Mouse (Mus musculus): ENCODE measurements at regions not wholly inside any gene's neighbourhood (a gene's known extent, or its start where the extent isn't known, plus 50 kb on each side); places are given as distances from the start of the nearest gene placed in this dataset.
"Not testable (repeated sequence)": the region's sequence is repeated elsewhere in the genome, so short reads cannot be mapped to it uniquely, and the experiment has no call there.

GRCm38 (mm10) chr14:120764386-120764785, 146.6 kb upstream of the Ipo5 start:
- no peak overlapping the region for H3K27ac ChIP-seq
- H3K27me3 ChIP-seq, result no peaks in the 10 kb centered on the region
- H3K4me1 ChIP-seq, result no peaks in the 10 kb centered on the region
- H3K36me3 ChIP-seq, result no peaks in the 10 kb centered on the region
- H3K9ac ChIP-seq, result no peak overlapping the region
- no peaks in the 10 kb centered on the region for H3K9me3 ChIP-seq (replicated peaks)
- no peak overlapping the region for H3K4me3 ChIP-seq (replicated peaks)
- ATAC-seq (replicated peaks; ENCODE audit: low FRiP score), result no peak
- WGBS, result 71% methylated on average over 3 of the region's 3 CpGs
- no peak overlapping the region for H3K4me2 ChIP-seq

GRCm38 (mm10) chr14:120766451-120766850, 144.6 kb upstream of the Ipo5 start:
- H3K27me3 ChIP-seq, result no peaks in the 10 kb centered on the region

GRCm38 (mm10) chr14:120770579-120770978, 140.4 kb upstream of the Ipo5 start:
- no peak for ATAC-seq (replicated peaks; ENCODE audit: low FRiP score)
- Histone ChIP-seq H3K27ac (no peak overlapping the region), H3K4me3 (replicated peaks) (no peak overlapping the region), H3K4me2 (no peak overlapping the region), H3K9ac (no peak overlapping the region), H3K4me1 (no peaks in the 10 kb centered on the region), H3K36me3 (no peaks in the 10 kb centered on the region), H3K9me3 (replicated peaks) (no peaks in the 10 kb centered on the region), H3K27me3 (no peaks in the 10 kb centered on the region)
- WGBS, result 52% methylated on average over 3 of the region's 3 CpGs

More at GRCm38 (mm10) chr14:120766451-120766850, 144.6 kb upstream of the Ipo5 start:
- Histone ChIP-seq H3K36me3 (no peaks in the 10 kb centered on the region), H3K4me1 (no peaks in the 10 kb centered on the region), H3K27ac (no peak overlapping the region), H3K9ac (no peak overlapping the region), H3K4me2 (no peak overlapping the region), H3K4me3 (replicated peaks) (no peak overlapping the region), H3K9me3 (replicated peaks) (no peaks in the 10 kb centered on the region)
- no peak for ATAC-seq (replicated peaks; ENCODE audit: low FRiP score)
- WGBS, result 91% methylated on average over 5 of the region's 5 CpGs

GRCm38 (mm10) chr14:120773001-120773400, 138.0 kb upstream of the Ipo5 start:
- not testable (repeated sequence) for H3K4me1 ChIP-seq; H3K27ac ChIP-seq; H3K4me2 ChIP-seq; H3K36me3 ChIP-seq; H3K4me3 ChIP-seq (replicated peaks); ATAC-seq (replicated peaks; ENCODE audit: low FRiP score); H3K9me3 ChIP-seq (replicated peaks); H3K27me3 ChIP-seq; H3K9ac ChIP-seq
- 79% methylated on average over 4 of the region's 4 CpGs for WGBS

GRCm38 (mm10) chr14:120791828-120792554, 119.0 kb upstream of the Ipo5 start:
- 73% methylated on average over 4 of the region's 4 CpGs for WGBS
- Histone ChIP-seq H3K9ac (no peak overlapping the region), H3K4me1 (no peaks in the 10 kb centered on the region), H3K27ac (no peak overlapping the region), H3K4me3 (replicated peaks) (no peak overlapping the region), H3K27me3 (no peaks in the 10 kb centered on the region), H3K36me3 (no peaks in the 10 kb centered on the region), H3K9me3 (replicated peaks) (no peaks in the 10 kb centered on the region), H3K4me2 (no peak overlapping the region)
- no peak for ATAC-seq (replicated peaks; ENCODE audit: low FRiP score)

GRCm38 (mm10) chr14:120797916-120798490, 113.0 kb upstream of the Ipo5 start:
- H3K27me3 ChIP-seq, result no peaks in the 10 kb centered on the region
- H3K4me1 ChIP-seq, result no peaks in the 10 kb centered on the region
- H3K4me2 ChIP-seq, result no peak overlapping the region
- no peak overlapping the region for H3K27ac ChIP-seq
- H3K9me3 ChIP-seq (replicated peaks), result no peaks in the 10 kb centered on the region
- ATAC-seq (replicated peaks; ENCODE audit: low FRiP score), result no peak
- H3K9ac ChIP-seq, result no peak overlapping the region
- H3K36me3 ChIP-seq, result no peaks in the 10 kb centered on the region
- 77% methylated on average over 7 of the region's 7 CpGs for WGBS
- H3K4me3 ChIP-seq (replicated peaks), result no peak overlapping the region

GRCm38 (mm10) chr14:120803191-120803590, 107.8 kb upstream of the Ipo5 start:
- no peak for ATAC-seq (replicated peaks; ENCODE audit: low FRiP score)
- no peaks in the 10 kb centered on the region for H3K9me3 ChIP-seq (replicated peaks)
- peaks cover 19% of the 10 kb centered on the region for H3K4me1 ChIP-seq
- H3K4me2 ChIP-seq, result 0 out of 2 replicates have a peak overlapping the region, but pooled peaks have one; percentile 52
- no peak overlapping the region for H3K4me3 ChIP-seq (replicated peaks)
- H3K9ac ChIP-seq, result no peak overlapping the region
- 71% methylated on average over 6 of the region's 6 CpGs for WGBS
- H3K27ac ChIP-seq, result no peak overlapping the region
- H3K27me3 ChIP-seq, result no peaks in the 10 kb centered on the region
- H3K36me3 ChIP-seq, result no peaks in the 10 kb centered on the region

GRCm38 (mm10) chr14:120803739-120804138, 107.3 kb upstream of the Ipo5 start:
- H3K27ac ChIP-seq, result no peak overlapping the region
- no peaks in the 10 kb centered on the region for H3K9me3 ChIP-seq (replicated peaks)
- no peak overlapping the region for H3K9ac ChIP-seq
- peaks cover 19% of the 10 kb centered on the region for H3K4me1 ChIP-seq
- no peak for ATAC-seq (replicated peaks; ENCODE audit: low FRiP score)
- peak overlapping the region; percentile 52 for H3K4me2 ChIP-seq
- 11% methylated on average over 12 of the region's 12 CpGs for WGBS
- H3K36me3 ChIP-seq, result no peaks in the 10 kb centered on the region
- peak overlapping the region; percentile 10; the same call in 1 of the 2 replicates for H3K4me3 ChIP-seq (replicated peaks)
- no peaks in the 10 kb centered on the region for H3K27me3 ChIP-seq

- H3K4me3 ChIP-seq (replicated peaks), result peak overlapping the region; percentile 10; the same call in 1 of the 2 replicates
- H3K9me3 ChIP-seq (replicated peaks), result no peaks in the 10 kb centered on the region
- ATAC-seq (replicated peaks; ENCODE audit: low FRiP score), result no peak
- H3K4me1 ChIP-seq, result peaks cover 19% of the 10 kb centered on the region
- WGBS, result 26% methylated on average over 7 of the region's 7 CpGs
- peak overlapping the region; percentile 66 for H3K27ac ChIP-seq
- peak overlapping the region; percentile 52 for H3K4me2 ChIP-seq
- H3K9ac ChIP-seq, result no peak overlapping the region
- no peaks in the 10 kb centered on the region for H3K36me3 ChIP-seq
- no peaks in the 10 kb centered on the region for H3K27me3 ChIP-seq
These were observed 106.7 kb upstream of the Ipo5 start for GRCm38 (mm10) chr14:120804183-120804848.

GRCm38 (mm10) chr14:120805137-120805536, 105.9 kb upstream of the Ipo5 start:
- Histone ChIP-seq H3K4me3 (replicated peaks) (no peak overlapping the region), H3K27ac (peak overlapping the region; percentile 66), H3K4me1 (peaks cover 19% of the 10 kb centered on the region), H3K27me3 (no peaks in the 10 kb centered on the region), H3K9ac (no peak overlapping the region), H3K4me2 (no peak overlapping the region), H3K36me3 (no peaks in the 10 kb centered on the region), H3K9me3 (replicated peaks) (no peaks in the 10 kb centered on the region)
- ATAC-seq (replicated peaks; ENCODE audit: low FRiP score), result peak; percentile 57
- 46% methylated on average over 6 of the region's 6 CpGs for WGBS

- Histone ChIP-seq H3K4me1 (peaks cover 19% of the 10 kb centered on the region), H3K27ac (peak overlapping the region; percentile 66; the same call in 1 of the 2 replicates)
- peak; percentile 45 for ATAC-seq (replicated peaks; ENCODE audit: low FRiP score)
- H3K9ac ChIP-seq; H3K36me3 ChIP-seq; H3K27me3 ChIP-seq; H3K4me2 ChIP-seq; H3K4me3 ChIP-seq (replicated peaks); H3K9me3 ChIP-seq (replicated peaks): not testable (repeated sequence)
- 54% methylated on average over 12 of the region's 12 CpGs for WGBS
These were observed 105.0 kb upstream of the Ipo5 start for GRCm38 (mm10) chr14:120805816-120806552.

GRCm38 (mm10) chr14:120806553-120806893, 104.5 kb upstream of the Ipo5 start:
- Histone ChIP-seq H3K27me3 (no peaks in the 10 kb centered on the region), H3K9me3 (replicated peaks) (no peaks in the 10 kb centered on the region), H3K9ac (no peak overlapping the region), H3K4me1 (peaks cover 19% of the 10 kb centered on the region), H3K4me2 (no peak overlapping the region), H3K27ac (no peak overlapping the region), H3K36me3 (no peaks in the 10 kb centered on the region), H3K4me3 (replicated peaks) (no peak overlapping the region)
- WGBS, result 70% methylated on average over 8 of the region's 10 CpGs
- ATAC-seq (replicated peaks; ENCODE audit: low FRiP score), result peak; percentile 44; the same call in 1 of the 2 replicates

All from kidney, embryonic 15.5 days (tissue).